Mouse (Mus musculus) adrenal gland, postnatal 4 days (tissue): ENCODE measurements around the gene Itga7. TPM values are rescaled to one million over a fixed set of nuclear protein-coding genes. Genes with fewer than 3 reads are reported as not detected.

Experiments
- DNase-seq, 2 experiments: peaks; one replicate each; pipeline ENCODE4 v3.0.0; 2021 to 2022; ENCODE audit warnings: low spot score in 2 of 2, mixed read lengths in 2 of 2
- total RNA-seq, 2 experiments: library from RNA; stranded (reverse); gene quantifications; 2 replicates each; pipeline ENCODE4 v1.2.3; 2021

The Itga7 gene
- total RNA-seq, 2 experiments from 2014 or later, result 13.9 to 17.2 TPM

DNA sequence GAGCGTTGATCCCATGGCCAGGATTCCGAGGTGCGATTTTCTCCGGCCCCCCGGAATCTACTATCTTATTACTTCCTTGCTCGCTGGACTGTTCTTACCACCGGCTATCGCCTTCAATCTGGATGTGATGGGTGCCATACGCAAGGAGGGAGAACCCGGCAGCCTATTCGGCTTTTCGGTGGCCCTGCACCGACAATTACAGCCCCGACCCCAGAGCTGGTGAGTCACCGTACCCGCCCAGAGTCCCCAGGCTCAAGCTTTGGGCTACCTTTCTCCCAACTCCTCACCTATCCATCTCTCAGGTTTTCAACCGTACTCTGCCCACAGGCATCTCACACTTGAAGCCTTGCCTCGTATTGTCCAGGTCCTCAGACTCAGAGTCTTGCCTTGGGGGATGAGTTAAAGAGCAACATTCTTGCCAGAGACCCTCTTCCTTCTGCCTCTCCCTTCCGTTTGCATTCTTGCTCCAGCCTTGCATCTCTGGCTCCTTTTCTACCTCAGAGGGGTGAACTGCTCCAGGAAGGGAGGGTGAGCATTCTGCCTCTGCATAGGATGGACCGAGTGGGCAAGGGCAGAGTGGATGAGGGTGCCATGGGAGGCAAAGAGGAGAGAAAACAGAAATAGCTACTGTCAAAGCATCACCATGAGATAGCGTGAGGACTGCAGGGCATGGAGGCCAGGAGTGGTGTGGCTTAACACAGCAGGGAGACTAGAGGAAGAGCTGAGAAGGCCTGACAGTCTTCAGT, 531 bp downstream of the Itga7 start:
- no peak for DNase-seq

DNA sequence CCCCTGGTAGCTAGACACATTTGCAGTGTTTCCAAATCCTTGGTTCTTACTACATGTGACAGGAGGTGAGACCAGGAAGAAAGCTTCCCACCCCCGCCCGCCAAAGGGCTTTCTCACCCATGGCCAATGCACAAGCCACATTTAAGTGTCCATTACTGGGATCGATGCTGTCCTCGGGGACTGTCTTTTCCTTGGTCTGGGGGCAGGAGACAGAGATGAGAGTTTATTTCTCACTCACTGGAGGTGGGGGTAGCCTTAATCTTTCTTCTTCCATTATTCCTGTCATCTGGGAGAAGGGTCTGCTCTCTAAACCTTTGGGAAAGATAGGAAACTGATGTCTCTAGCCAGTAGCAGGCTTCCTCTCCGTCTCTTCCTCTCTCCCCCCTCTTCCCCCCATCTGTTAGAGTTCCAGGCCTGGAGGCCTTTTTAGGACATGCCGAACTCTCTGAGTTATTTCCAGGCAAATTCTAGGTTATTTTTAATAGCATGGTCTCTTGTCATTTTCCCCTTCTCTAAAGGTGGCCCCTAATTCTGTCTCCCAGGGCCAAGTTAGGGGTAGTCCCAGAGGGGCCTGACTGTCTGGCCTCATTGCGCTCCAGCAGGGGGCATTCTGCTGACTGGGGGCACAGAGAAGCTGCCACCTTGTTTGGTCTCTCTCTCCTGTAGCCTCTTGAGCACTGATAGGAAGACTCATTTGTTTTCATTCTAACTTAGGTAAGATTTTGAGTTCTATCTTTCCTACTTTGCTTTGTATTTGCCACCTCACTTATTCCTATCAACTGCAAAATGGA, 1.6 kb downstream of the Itga7 start:
- DNase-seq, result no peak

DNA sequence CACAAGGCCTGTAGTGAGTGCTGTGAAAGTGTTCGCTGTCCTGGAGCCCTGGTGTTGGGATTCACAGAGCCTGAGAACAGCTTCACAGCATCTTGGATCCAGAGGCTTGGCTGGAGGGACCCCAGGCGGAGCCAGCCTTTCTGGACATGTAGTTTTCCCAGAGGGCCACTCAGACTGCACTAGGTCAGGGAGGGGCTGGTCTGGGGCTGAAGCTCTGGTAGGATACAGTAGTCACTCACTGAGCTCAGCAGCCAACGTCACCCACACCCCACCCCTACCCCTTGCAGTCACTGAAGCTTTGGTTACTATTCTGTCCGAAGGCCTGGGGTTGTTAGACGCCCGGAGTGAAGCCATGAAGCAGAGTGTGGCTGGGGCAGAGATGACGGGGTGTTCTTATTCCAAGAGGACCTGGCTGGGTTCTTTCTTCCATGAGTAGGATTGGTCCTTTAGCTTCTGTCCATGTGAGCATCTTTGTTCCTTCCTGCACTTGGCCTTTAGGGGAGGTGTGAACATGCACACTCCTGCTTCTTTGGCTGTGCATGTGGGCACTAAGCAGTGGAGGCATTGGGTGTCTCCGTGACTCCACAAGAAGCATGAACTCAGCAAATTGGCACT, 2.3 kb downstream of the Itga7 start:
- no peak for DNase-seq

DNA sequence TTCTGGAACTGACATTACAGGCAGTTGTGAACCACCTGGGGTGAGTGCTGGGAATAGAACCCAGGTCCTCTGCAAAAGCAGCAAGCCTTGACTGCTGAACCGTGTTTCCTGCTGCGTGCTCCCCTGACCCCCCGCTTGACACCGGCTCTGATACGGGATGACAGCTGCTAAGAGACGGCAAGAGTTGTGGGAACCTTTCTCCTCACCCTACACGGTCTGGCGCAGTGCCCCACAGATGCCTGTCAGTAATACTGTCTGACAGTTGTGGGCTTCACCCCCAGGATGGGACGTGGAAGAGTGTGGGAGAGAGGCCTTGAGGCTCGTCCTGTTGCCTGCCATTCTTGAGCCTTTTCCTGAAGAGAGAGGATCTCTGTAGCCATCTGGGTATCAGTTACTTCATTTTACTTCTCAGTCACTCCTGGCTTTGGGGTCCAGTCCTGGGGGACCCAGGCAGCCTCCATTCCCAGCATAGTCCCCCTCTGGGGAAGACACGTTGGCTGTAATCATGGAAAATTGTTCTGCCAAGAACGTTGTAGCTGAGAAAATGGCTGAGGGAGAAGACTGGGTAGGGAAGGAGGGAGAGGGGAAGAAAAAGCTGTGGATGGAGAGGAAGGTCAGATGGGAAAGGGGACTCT, 4.3 kb downstream of the Itga7 start:
- DNase-seq, result no peak

DNA sequence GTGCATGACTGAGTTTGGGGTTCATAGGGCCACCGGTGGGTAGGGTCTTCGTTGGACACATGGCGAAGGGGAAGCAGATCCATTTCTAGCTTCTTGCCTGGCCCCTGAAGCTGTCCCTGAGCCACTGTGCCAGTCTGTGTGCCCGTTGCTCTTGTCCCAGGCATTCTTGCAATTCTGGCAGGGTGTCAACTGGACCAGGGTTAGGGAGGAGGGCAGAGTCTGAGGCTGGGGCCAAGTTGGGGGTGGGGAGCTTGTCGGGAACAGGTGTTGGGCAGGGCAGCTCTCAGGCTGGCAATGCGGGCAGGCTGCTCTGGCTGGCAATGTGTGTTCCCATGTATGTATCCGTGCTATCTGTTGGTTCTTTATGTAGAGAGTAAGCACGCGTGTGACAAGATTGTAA, 4.8 kb downstream of the Itga7 start:
- no peak for DNase-seq

DNA sequence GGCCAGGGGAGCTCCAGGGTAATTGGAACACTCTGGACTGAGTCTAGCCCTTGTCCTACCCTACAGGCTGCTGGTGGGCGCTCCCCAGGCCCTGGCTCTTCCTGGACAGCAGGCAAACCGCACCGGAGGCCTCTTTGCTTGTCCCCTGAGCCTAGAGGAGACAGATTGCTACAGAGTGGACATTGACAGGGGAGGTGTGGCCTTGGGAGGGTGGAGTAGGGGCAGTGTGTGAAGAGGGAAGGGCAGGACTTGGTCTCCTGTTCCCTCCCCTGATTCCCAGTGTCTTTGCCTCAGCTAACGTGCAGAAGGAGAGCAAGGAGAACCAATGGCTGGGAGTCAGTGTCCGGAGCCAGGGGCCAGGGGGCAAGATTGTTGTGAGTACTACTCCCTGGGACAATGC, 5.4 kb downstream of the Itga7 start:
- no peak for DNase-seq

DNA sequence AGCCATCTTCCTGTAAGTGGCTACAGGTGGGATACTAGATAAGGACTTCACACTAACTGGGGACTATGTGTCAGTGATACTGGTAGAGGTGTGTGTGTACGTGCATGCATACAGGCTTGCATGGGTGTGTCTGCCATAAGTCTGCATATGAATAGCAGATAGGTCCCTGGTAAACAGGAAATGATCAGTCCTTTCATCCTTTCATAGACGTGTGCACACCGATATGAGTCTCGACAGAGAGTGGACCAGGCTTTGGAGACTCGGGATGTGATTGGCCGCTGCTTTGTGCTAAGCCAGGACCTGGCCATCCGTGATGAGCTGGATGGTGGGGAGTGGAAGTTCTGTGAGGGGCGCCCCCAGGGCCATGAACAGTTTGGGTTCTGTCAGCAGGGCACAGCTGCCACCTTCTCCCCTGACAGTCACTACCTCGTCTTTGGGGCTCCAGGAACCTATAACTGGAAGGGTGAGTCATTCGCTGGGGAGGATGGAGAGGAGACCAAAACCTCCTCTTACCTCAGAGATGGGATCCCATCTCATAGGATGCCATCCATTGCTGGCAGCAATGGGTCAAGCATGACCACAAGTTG, 7.0 kb downstream of the Itga7 start:
- no peak for DNase-seq

DNA sequence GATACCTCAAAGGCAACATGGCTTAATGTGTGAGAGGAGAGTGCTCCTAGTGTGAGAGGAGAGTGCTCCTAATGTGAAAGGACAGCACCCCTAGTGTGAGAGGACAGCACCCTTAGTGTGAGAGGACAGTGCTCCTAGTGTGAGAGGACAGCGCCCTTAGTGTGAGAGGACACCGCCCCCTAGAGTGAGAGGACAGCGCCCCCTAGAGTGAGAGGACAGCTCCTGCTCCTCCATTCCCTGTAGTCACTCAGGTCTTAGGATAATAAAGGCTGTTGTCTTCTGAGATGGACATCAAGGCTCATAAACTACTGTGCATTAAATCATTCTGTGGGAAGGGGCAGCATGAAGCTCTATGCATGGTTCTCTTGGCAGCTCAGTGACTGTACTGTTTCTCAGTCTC, 12.1 kb downstream of the Itga7 start:
- no peak for DNase-seq

DNA sequence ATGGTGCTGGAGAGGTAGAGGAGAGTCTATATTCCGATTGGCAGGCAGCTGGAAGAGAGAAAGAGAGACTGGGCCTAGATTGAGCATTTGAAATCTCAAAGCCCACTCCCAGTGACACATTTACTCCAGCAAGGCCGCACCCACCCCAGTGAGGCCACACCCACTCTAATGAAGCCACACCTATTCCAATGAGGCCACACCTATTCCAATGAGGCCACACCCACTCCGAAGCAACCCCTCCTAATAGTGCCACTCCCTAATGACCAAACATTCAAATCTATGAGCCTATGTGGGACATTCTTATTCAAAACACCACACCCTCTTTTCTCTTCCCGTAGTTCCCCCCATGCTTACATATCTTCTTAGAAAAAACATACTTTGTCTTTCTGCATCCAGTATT, 13.9 kb downstream of the Itga7 start:
- DNase-seq, result no peak

DNA sequence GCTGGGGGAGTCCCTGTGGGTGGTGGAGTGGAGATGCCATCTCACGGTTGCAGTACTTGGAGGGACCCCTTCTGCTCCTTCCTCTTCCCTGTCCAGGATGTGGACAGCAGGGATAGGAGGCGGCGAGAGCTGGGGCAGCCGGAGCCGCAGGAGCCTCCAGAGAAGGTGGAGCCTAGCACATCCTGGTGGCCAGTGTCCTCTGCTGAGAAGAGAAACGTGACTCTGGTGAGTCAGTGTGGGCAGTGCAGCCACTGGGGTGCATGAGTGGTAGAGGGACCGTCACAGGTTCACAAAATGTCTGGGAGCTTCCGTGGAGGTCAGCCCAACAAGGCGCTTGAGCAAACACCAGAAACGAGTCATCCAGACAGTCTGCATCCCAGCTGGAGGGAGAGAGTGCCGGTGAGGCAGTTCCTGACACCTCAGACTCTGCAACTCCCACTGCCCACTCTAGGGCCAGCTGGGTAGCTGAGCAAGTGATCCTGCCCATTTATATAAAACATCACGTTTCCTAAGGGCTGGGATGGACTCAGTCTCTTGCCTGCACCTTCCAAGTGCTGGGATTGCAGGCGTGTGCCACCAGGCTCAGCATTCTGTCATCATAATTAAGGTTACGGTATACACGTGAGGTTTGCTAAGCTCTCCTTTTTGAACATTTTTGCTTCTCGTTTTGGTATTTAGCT, 16.7 kb downstream of the Itga7 start:
- DNase-seq, result no peak

DNA sequence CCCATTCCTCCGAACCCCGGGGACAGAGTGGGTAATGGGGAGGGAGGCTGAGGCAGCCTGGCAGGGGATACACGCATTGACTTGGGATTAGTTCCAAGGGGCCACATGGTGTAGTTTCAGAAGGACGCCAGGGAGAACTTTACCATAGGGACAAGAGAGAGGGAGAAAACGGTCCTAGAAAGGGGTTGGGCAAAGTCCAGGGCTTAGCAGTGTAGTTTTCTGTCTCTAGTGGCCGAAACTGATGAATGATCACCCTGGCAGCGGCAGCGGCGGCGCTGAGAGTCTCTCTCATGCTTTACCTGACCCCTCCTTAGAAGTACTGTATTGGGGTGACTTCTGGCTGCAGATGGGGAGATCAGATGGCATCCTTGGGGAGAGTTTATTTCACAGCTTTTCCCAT, 24.7 kb downstream of the Itga7 start:
- no peak for DNase-seq

DNA sequence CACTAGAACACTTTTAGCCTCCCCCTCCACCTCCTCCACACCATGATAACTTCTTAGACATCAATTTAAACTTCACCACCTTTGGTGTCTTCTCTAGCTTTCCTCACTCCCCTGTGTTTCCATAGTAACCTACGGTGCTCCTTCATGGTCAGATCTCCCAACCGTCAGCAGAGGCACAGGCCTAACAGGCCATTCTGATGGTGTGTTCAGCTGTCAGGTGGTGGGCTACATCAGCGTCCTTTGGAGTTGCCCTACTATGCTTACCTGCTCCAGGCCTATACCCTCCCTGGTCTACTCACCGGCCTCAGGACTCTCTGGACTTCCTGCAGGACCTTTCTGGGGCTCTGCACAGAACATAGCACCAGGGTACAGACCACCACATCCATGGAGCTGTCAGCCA, 26.5 kb downstream of the Itga7 start:
- no peak for DNase-seq

DNA sequence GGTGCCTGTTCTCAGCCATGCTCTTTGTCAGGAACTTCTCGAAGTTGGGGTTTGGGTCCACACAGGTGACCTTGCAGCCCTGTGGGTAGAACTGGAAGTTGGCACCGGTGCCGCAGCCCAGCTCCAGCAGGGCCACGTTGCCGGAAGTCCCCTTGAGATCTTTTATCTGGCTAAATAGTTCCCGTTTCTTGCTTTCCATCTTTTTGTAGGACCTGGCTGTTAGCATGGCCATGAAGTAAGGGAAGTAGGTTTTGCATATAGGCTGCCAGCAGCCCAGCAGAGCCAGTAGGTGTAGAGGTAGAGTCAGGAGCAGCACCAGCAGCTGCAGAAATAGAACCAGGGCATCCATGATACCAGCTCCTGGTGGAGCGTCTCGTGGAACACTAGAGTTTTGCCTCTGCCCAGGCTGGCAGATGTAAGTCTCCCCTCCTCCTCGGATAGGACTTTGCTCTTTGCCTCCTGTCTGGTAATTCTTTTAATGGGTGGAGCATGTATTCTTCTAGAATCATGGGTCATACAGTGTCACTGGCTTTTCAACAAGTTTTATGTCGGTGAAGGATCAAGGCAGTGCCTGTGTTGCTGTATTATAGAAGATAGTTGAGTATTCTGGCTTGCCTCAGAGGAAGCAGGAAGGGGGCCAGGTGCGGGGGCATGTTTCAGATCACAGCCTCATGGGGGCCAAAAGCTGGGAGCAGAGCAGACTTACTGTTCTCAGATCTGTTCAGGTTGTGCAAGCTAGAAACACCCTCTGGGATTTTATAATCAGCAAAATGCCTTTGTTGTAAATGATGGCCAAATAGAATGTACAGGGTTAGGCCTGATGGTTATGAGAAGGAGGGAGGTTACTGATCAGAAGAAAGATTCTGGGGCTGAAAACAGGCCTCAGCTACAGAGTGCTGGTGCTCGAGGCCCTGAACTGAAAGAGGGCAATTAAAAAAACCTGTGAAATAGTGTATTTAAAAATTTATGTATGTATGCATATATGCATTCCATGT, 27.3 kb downstream of the Itga7 start, which contains the start of gene Mettl7b:
Gene Mettl7b (minus strand): TSS at position 399 of the 995 bp plus-strand sequence.
- no peak for DNase-seq

DNA sequence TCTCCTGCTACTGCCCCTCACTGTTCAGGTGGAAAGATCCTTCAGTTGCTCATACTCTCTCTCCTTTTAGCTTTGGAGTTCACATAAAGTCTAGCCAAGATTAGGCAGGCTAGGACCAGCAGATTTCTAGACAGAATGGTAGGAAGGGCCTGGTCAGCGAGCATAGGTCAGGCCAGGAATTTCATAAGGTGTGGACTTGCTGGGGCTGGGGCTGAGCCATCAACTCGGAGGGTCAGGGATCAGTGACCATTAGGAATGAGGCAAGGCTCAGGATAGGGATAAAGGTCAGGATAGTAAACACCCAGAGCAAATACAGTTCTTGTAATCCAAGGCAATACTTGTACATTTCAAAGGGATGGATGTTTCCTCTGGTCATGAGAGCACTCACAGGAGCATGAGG, 31.3 kb downstream of the Itga7 start:
- DNase-seq, result no peak

DNA sequence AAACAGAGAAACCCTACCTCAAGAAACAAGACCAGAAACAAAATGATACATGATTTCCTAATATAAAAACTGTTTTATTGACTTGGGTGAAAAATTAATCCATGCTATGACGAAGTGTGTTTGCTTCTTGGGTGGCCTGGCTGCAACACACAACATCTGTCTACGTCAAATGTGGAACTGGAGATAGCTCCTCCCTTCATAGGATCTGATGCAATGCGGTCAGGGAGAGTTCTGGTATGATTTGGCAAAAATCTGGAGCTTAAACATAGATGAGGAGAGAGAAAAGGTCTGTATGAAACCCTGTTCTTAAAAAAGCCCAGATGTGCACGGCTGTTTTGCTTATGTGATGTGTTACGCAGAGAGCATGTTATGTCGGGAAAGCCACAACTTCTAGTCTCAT, 32.3 kb downstream of the Itga7 start:
- DNase-seq, result no peak

DNA sequence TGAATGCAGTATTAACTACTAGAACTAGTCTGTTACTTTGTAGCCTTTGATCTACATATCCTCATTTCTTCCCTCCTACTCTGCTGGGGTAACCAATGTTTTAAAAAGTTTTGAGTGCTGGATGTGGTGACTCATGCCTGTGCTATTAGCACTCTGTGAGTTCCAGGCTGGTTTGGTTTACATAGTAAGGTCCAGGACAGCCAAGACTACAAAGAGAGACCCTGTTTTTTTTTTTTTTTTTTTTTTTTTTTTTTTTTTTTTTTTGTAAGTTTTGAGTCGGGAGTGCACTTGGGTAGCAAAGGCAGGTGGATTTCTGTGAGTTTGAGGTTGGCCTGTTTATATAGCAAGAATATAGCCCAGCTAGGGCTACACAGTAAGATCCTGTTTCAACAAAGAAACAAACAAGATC, 34.7 kb downstream of the Itga7 start:
- no peak for DNase-seq

DNA sequence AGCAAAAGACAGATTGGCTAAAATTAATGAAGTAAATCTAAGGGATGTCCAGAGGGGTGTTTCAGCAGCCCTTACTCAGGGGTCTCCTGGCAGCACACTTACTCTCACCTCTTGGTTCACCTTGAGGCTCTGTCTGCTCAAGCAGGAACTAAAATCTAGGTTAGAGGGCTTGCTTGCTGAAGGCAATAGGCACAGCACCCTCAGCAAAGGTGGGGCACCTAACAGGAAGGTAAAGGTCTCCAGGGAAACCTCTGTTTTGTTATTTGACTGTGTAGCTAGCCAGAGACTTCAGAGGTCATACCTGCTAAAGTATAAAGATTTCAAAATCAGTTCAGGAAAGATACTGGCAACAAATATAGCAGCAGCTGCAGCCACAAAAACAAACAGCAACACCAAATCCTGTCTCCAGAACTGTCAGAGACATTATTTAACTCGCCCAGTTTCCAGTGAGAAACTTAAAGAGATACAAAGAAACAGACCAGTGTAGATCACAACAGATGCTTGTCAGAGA, 37.2 kb downstream of the Itga7 start:
- no peak for DNase-seq

DNA sequence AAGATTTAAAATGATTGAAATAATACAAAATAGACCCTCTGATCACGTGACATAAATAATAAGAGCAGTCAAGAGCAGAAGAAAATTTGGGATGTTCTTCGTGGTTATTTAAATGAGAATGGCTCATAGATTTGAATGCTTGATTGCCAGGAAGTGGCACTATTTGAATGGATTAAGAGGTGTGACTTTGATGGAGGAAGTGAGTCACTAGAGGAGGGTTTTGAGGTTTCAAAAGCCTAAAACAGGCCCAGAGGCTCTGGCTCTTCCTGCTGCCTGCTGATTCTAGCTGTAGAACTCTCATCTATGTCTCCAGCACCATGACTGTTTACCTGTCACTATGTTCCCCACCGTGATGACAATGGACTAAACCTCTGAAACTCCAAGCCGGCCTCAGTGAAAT, 39.2 kb downstream of the Itga7 start:
- DNase-seq, result no peak

DNA sequence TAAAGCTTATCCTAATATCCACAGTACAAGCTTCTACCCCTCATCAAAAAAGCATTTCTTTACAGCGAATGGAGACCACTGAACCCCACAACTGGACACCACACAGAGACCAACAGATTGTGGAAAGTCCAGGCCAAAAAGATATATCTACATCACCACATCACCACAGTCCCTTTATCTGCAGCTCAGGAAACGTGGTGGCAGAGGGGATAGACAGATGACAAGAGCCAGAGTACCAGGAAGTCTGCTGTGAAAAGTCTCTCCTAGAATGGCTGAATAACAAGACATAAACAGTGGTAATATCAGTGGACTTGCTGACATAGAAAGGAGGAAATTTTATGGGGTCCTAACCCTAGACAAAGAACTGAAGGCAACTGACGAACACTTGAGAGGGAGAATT, 42.8 kb downstream of the Itga7 start:
- no peak for DNase-seq
